Mouse (Mus musculus): ENCODE data around the gene 9230112D13Rik. TPM values are rescaled to one million over a fixed set of nuclear protein-coding genes. Genes with fewer than 3 reads are reported as not detected.

The 9230112D13Rik gene
- polyA plus RNA-seq, 1 experiment, result not detected

GRCm38 (mm10) chr14:34553470-34553869 lies 30.9 kb upstream of the 9230112D13Rik start:
- Histone ChIP-seq H3K4me3 (ENCODE audit: insufficient read depth, low read depth, low read length) (no peak overlapping the region), H3K27ac (replicated peaks; ENCODE audit: low read depth, low read length) (no peak overlapping the region; the same call in 1 of the 2 replicates), H3K4me1 (ENCODE audit: control insufficient read depth, insufficient read depth, insufficient read length, low read length) (peaks cover 7% of the 10 kb centered on the region)

GRCm38 (mm10) chr14:34552226-34552625 lies 29.6 kb upstream of the 9230112D13Rik start:
- H3K27ac ChIP-seq (replicated peaks; ENCODE audit: low read depth, low read length), result no peak overlapping the region
- peaks cover 7% of the 10 kb centered on the region for H3K4me1 ChIP-seq (ENCODE audit: control insufficient read depth, insufficient read depth, insufficient read length, low read length)
- H3K4me3 ChIP-seq (ENCODE audit: insufficient read depth, low read depth, low read length), result no peak overlapping the region

GRCm38 (mm10) chr14:34549004-34549671 lies 26.5 kb upstream of the 9230112D13Rik start:
- H3K27ac ChIP-seq (replicated peaks; ENCODE audit: low read depth, low read length), result peak overlapping the region; percentile 69
- peaks cover 7% of the 10 kb centered on the region for H3K4me1 ChIP-seq (ENCODE audit: control insufficient read depth, insufficient read depth, insufficient read length, low read length)
- H3K4me3 ChIP-seq (ENCODE audit: insufficient read depth, low read depth, low read length), result peak overlapping the region; percentile 58

GRCm38 (mm10) chr14:34548391-34549001 lies 25.9 kb upstream of the 9230112D13Rik start:
- H3K27ac ChIP-seq (replicated peaks; ENCODE audit: low read depth, low read length), result peak overlapping the region; percentile 69
- H3K4me1 ChIP-seq (ENCODE audit: control insufficient read depth, insufficient read depth, insufficient read length, low read length), result peaks cover 5% of the 10 kb centered on the region

GRCm38 (mm10) chr14:34544545-34544944 lies 21.9 kb upstream of the 9230112D13Rik start:
- H3K4me1 ChIP-seq (ENCODE audit: control insufficient read depth, insufficient read depth, insufficient read length, low read length), result no peaks in the 10 kb centered on the region; the same call in 1 of the 2 replicates
- no peak overlapping the region for H3K27ac ChIP-seq (replicated peaks; ENCODE audit: low read depth, low read length)
- H3K4me3 ChIP-seq (ENCODE audit: insufficient read depth, low read depth, low read length), result no peak overlapping the region

More at GRCm38 (mm10) chr14:34548391-34549001, 25.9 kb upstream of the 9230112D13Rik start:
- peak overlapping the region; percentile 58 for H3K4me3 ChIP-seq (ENCODE audit: insufficient read depth, low read depth, low read length)

- Histone ChIP-seq H3K4me1 (ENCODE audit: control insufficient read depth, insufficient read depth, insufficient read length, low read length) (no peaks in the 10 kb centered on the region; the same call in 1 of the 2 replicates), H3K27ac (replicated peaks; ENCODE audit: low read depth, low read length) (no peak overlapping the region), H3K4me3 (ENCODE audit: insufficient read depth, low read depth, low read length) (no peak overlapping the region)
These were observed 21.4 kb upstream of the 9230112D13Rik start for GRCm38 (mm10) chr14:34544001-34544400.

GRCm38 (mm10) chr14:34543596-34543995 lies 21.0 kb upstream of the 9230112D13Rik start:
- no peaks in the 10 kb centered on the region; the same call in 1 of the 2 replicates for H3K4me1 ChIP-seq (ENCODE audit: control insufficient read depth, insufficient read depth, insufficient read length, low read length)
- no peak overlapping the region for H3K27ac ChIP-seq (replicated peaks; ENCODE audit: low read depth, low read length)

GRCm38 (mm10) chr14:34541896-34542295 lies 19.3 kb upstream of the 9230112D13Rik start:
- H3K27ac ChIP-seq (replicated peaks; ENCODE audit: low read depth, low read length), result no peak overlapping the region

More at GRCm38 (mm10) chr14:34543596-34543995, 21.0 kb upstream of the 9230112D13Rik start:
- H3K4me3 ChIP-seq (ENCODE audit: insufficient read depth, low read depth, low read length), result no peak overlapping the region

GRCm38 (mm10) chr14:34540685-34541162 lies 18.1 kb upstream of the 9230112D13Rik start:
- Histone ChIP-seq H3K4me3 (ENCODE audit: insufficient read depth, low read depth, low read length) (no peak overlapping the region), H3K27ac (replicated peaks; ENCODE audit: low read depth, low read length) (no peak overlapping the region)

More at GRCm38 (mm10) chr14:34541896-34542295, 19.3 kb upstream of the 9230112D13Rik start:
- H3K4me3 ChIP-seq (ENCODE audit: insufficient read depth, low read depth, low read length), result no peak overlapping the region
- H3K4me1 ChIP-seq (ENCODE audit: control insufficient read depth, insufficient read depth, insufficient read length, low read length), result no peaks in the 10 kb centered on the region; the same call in 1 of the 2 replicates

GRCm38 (mm10) chr14:34535883-34536282 lies 13.3 kb upstream of the 9230112D13Rik start:
- Histone ChIP-seq H3K4me1 (ENCODE audit: control insufficient read depth, insufficient read depth, insufficient read length, low read length) (no peaks in the 10 kb centered on the region), H3K4me3 (ENCODE audit: insufficient read depth, low read depth, low read length) (no peak overlapping the region), H3K27ac (replicated peaks; ENCODE audit: low read depth, low read length) (no peak overlapping the region)

More at GRCm38 (mm10) chr14:34540685-34541162, 18.1 kb upstream of the 9230112D13Rik start:
- H3K4me1 ChIP-seq (ENCODE audit: control insufficient read depth, insufficient read depth, insufficient read length, low read length), result no peaks in the 10 kb centered on the region; the same call in 1 of the 2 replicates

- no peaks in the 10 kb centered on the region for H3K4me1 ChIP-seq (ENCODE audit: control insufficient read depth, insufficient read depth, insufficient read length, low read length)
- no peak overlapping the region for H3K4me3 ChIP-seq (ENCODE audit: insufficient read depth, low read depth, low read length)
- H3K27ac ChIP-seq (replicated peaks; ENCODE audit: low read depth, low read length), result no peak overlapping the region
These were observed 10.9 kb upstream of the 9230112D13Rik start for GRCm38 (mm10) chr14:34533537-34533936.

GRCm38 (mm10) chr14:34532536-34532935 lies 9.9 kb upstream of the 9230112D13Rik start:
- H3K4me3 ChIP-seq (ENCODE audit: insufficient read depth, low read depth, low read length), result no peak overlapping the region
- no peaks in the 10 kb centered on the region for H3K4me1 ChIP-seq (ENCODE audit: control insufficient read depth, insufficient read depth, insufficient read length, low read length)
- H3K27ac ChIP-seq (replicated peaks; ENCODE audit: low read depth, low read length), result no peak overlapping the region

- no peak overlapping the region for H3K27ac ChIP-seq (replicated peaks; ENCODE audit: low read depth, low read length)
- H3K4me1 ChIP-seq (ENCODE audit: control insufficient read depth, insufficient read depth, insufficient read length, low read length), result no peaks in the 10 kb centered on the region
- H3K4me3 ChIP-seq (ENCODE audit: insufficient read depth, low read depth, low read length), result no peak overlapping the region
These were observed 6.2 kb upstream of the 9230112D13Rik start for GRCm38 (mm10) chr14:34528804-34529203.

GRCm38 (mm10) chr14:34517959-34518544 lies 4.5 kb downstream of the 9230112D13Rik start:
- Histone ChIP-seq H3K27ac (replicated peaks; ENCODE audit: low read depth, low read length) (no peak overlapping the region), H3K4me3 (ENCODE audit: insufficient read depth, low read depth, low read length) (no peak overlapping the region)

GRCm38 (mm10) chr14:34516960-34517577 lies 5.5 kb downstream of the 9230112D13Rik start:
- no peak overlapping the region for H3K4me3 ChIP-seq (ENCODE audit: insufficient read depth, low read depth, low read length)
- H3K4me1 ChIP-seq (ENCODE audit: control insufficient read depth, insufficient read depth, insufficient read length, low read length), result peaks cover 6% of the 10 kb centered on the region; the same call in 1 of the 2 replicates
- H3K27ac ChIP-seq (replicated peaks; ENCODE audit: low read depth, low read length), result no peak overlapping the region

More at GRCm38 (mm10) chr14:34517959-34518544, 4.5 kb downstream of the 9230112D13Rik start:
- peaks cover 6% of the 10 kb centered on the region; the same call in 1 of the 2 replicates for H3K4me1 ChIP-seq (ENCODE audit: control insufficient read depth, insufficient read depth, insufficient read length, low read length)
